Mouse (Mus musculus) olfactory bulb, adult 2 months (tissue): ENCODE data around the gene F5.

ENCODE experiments used
- CTCF ChIP-seq: fragments of 200-500 bp; IDR thresholded peaks from 2 replicates; pipeline ENCODE4 v1.5.1; 2012; ENCODE audit warnings: low read depth, mild to moderate bottlenecking, low read length, moderate library complexity; ENCODE audit not compliant: insufficient read depth
- POLR2A ChIP-seq: fragments of 200-500 bp; IDR thresholded peaks from 2 replicates; pipeline ENCODE4 v1.6.1; 2012; ENCODE audit warnings: mild to moderate bottlenecking, low read depth, low read length, moderate library complexity; ENCODE audit not compliant: insufficient read depth

GRCm38 (mm10) chr1:164114280-164114679, 37.4 kb upstream of the F5 start:
- no peak for TF ChIP-seq CTCF
- no peak for TF ChIP-seq POLR2A
